Mouse (Mus musculus) ES-E14 (cell line): Measurements from ENCODE around the gene Acaca. TPM values are rescaled to one million over a fixed set of nuclear protein-coding genes. Genes with fewer than 3 reads are reported as not detected.

ENCODE experiments used
- DNase-seq: peaks from one replicate; pipeline ENCODE4 v3.0.0-alpha.2; 2013; ENCODE audit warnings: low read depth, low spot score
- H3K27ac ChIP-seq: 2 replicates; pipeline ENCODE4 v1.5.1; 2012; ENCODE audit warnings: low read depth, mild to moderate bottlenecking, low read length, moderate library complexity, mixed read lengths; ENCODE audit not compliant: poor library complexity, insufficient read depth, severe bottlenecking
- H3K36me3 ChIP-seq: 2 replicates; pipeline ENCODE4 v1.6.1; 2012; ENCODE audit warnings: mild to moderate bottlenecking, low read length, moderate library complexity, mixed read lengths; ENCODE audit not compliant: control insufficient read depth, poor library complexity, insufficient read depth, severe bottlenecking
- H3K4me1 ChIP-seq, 2 experiments: fragments of 150-350 bp in 1 of 2; sonication (generic) in 1 of 2; 2 replicates each; pipeline ENCODE4 v1.6.1; 2012; ENCODE audit warnings: low read length in 2 of 2, mild to moderate bottlenecking in 1 of 2, mixed read lengths in 1 of 2; ENCODE audit not compliant: control insufficient read depth in 2 of 2, insufficient read depth in 2 of 2, poor library complexity in 1 of 2
- H3K4me3 ChIP-seq, 2 experiments: fragments of 150-350 bp in 1 of 2; sonication (generic) in 1 of 2; 2 replicates each; pipeline ENCODE4 v1.5.1; 2012; ENCODE audit warnings: low read length in 2 of 2, low read depth in 1 of 2, mild to moderate bottlenecking in 1 of 2, mixed read lengths in 1 of 2; ENCODE audit not compliant: insufficient read depth in 1 of 2, poor library complexity in 1 of 2, severe bottlenecking in 1 of 2
- H3K9ac ChIP-seq: 2 replicates; pipeline ENCODE4 v1.6.1; 2012; ENCODE audit warnings: low read depth, mild to moderate bottlenecking, low read length, mixed read lengths; ENCODE audit not compliant: poor library complexity, insufficient read depth, severe bottlenecking
- H3K9me3 ChIP-seq: fragments of 150-350 bp; sonication (generic); 2 replicates; pipeline ENCODE4 v1.6.1; 2012; ENCODE audit warnings: low read depth, mild to moderate bottlenecking, low read length; ENCODE audit not compliant: control insufficient read depth, insufficient read depth
- CHD2 ChIP-seq: IDR thresholded peaks from 2 replicates; pipeline ENCODE4 v1.6.1; 2014; ENCODE audit warnings: mild to moderate bottlenecking, low read depth, low read length, inconsistent platforms
- HCFC1 ChIP-seq: IDR thresholded peaks from 2 replicates; pipeline ENCODE4 v1.6.1; 2012; ENCODE audit warnings: low read length, inconsistent platforms, borderline replicate concordance; ENCODE audit not compliant: insufficient read depth
- MAFK ChIP-seq: IDR thresholded peaks from 2 replicates; pipeline ENCODE4 v1.6.1; 2014; ENCODE audit warnings: mild to moderate bottlenecking, low read depth, low read length, inconsistent platforms; ENCODE audit not compliant: insufficient read depth
- ZC3H11A ChIP-seq: IDR thresholded peaks from 2 replicates; pipeline ENCODE4 v1.6.1; 2012; ENCODE audit warnings: low read depth, mild to moderate bottlenecking, inconsistent platforms, low read length, borderline replicate concordance
- ZNF384 ChIP-seq: IDR thresholded peaks from 2 replicates; pipeline ENCODE4 v1.6.1; 2012; ENCODE audit warnings: low read depth, low read length, inconsistent platforms
- in situ Hi-C, 2 experiments: fragments of 600-800 bp; cut with MboI; formaldehyde crosslinking; loops; one replicate each; pipeline ENCODE4 v1.15.1; 2025; ENCODE audit warnings: low sequenced_read_pairs in 2 of 2, inconsistent platforms in 1 of 2; ENCODE audit not compliant: unreplicated experiment in 2 of 2
- total RNA-seq: library from RNA; depleted of rRNA; stranded (reverse); fragments of 300-350 nt; gene quantifications from 2 replicates; pipeline ENCODE4 v1.2.3, GENCODE M21; 2012

The Acaca gene
- total RNA-seq, 1 experiment = 68.0 TPM

- H3K4me1 ChIP-seq = no peaks in the 10 kb centered on the region
Observed at GRCm38 (mm10) chr11:84188530-84188929, 59.1 kb downstream of the Acaca start.

DNA sequence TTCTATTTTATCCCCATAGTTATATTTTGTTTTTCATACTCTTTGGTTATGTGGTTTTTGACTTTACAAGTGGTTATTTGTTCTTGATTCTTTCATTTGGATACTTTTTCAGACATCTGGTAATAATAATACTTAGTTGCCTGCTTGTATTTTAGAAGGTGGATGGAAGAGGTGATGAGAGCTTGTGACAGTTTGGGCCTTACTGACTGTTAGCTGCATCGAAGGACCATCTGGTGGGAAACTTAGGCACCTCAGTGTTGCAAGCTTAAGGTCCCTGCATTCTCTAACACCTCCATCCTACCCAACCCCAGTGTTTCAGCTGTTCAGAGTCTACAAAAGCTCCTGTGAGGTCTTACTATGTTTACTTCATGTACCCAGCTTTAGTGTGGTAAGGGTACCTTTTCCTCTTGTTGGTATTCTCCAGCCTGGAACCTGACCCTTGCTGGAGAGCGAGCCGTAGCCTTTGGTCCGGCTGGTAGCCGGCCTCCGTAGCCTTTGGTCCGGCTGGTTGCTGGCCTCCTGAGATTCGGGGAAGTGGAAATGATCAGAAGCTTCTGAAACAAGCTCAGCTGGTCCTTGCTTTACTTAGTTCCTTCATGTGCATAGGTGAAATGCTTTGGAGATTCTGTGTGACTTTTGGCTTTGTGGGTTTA is 61.2 kb downstream of the Acaca start:
- Histone ChIP-seq H3K9ac (no peak overlapping the region), H3K4me1 (no peaks in the 10 kb centered on the region), H3K4me3 (no peak overlapping the region), H3K36me3 (peaks cover 2% of the 10 kb centered on the region), H3K27ac (no peak overlapping the region), H3K9me3 (no peaks in the 10 kb centered on the region)
- in situ Hi-C loops = no loop called here
- TF ChIP-seq ZNF384 (no peak), CHD2 (no peak), ZC3H11A (no peak), MAFK (no peak), HCFC1 (no peak)
- DNase-seq = no peak

More at GRCm38 (mm10) chr11:84188530-84188929, 59.1 kb downstream of the Acaca start:
- TF ChIP-seq HCFC1 (no peak), CHD2 (no peak), MAFK (no peak), ZC3H11A (no peak), ZNF384 (no peak)
- in situ Hi-C loops = no loop called here
- Histone ChIP-seq H3K27ac (no peak overlapping the region), H3K36me3 (peaks cover 2% of the 10 kb centered on the region; the same call in 1 of the 2 replicates), H3K4me3 (no peak overlapping the region), H3K9me3 (no peaks in the 10 kb centered on the region), H3K9ac (no peak overlapping the region)
- DNase-seq = no peak

DNA sequence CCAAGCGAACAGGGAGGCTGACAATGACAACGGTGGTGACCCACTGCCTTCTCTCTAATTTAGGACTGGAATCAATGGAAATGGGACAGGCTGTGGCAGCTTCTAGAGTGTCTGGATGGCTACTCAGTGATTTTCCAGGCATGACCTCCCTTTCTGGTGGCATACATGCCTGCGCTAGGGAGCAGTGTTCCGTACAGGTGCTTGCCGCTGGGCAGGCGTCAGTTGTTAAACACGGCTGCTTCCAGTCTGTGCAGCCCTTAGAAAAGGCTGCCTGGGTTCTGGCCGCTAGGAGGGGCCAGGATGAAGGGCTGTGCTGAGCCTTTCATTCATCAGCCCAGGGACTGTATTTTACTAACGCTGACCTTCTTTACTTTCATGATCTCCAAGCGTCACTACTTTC is 63.8 kb downstream of the Acaca start:
- no peaks in the 10 kb centered on the region for H3K4me1 ChIP-seq
- peaks cover 2% of the 10 kb centered on the region for H3K36me3 ChIP-seq
- DNase-seq = no peak
- in situ Hi-C loops = no loop called here
- no peak overlapping the region for H3K9ac ChIP-seq
- H3K27ac ChIP-seq = no peak overlapping the region
- H3K9me3 ChIP-seq = no peaks in the 10 kb centered on the region
- TF ChIP-seq MAFK = no peak
- TF ChIP-seq ZC3H11A = no peak
- no peak for TF ChIP-seq CHD2
- TF ChIP-seq ZNF384 = no peak
- TF ChIP-seq HCFC1 = no peak
- H3K4me3 ChIP-seq = no peak overlapping the region

DNA sequence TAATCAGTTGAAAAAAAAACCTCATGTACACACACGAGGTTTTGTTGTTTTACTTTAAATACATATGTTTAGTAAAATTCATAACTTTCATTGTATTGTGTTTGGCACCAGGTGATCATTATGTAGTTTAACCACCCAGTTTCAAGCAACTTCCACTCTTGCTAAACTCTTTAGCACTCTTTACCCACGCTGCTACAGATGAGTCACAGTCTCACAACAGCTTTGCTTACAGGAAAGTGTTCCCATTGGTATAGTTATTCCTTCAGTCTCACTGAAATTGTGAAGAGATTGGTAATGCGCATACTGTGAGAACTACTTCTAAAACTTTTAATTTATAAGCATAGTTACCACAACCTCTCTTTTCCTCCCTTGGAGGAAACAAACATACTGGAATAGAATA is 65.3 kb downstream of the Acaca start:
- Histone ChIP-seq H3K9ac (no peak overlapping the region), H3K4me3 (no peak overlapping the region), H3K27ac (no peak overlapping the region), H3K9me3 (no peaks in the 10 kb centered on the region), H3K36me3 (peaks cover 2% of the 10 kb centered on the region), H3K4me1 (no peaks in the 10 kb centered on the region)
- DNase-seq = no peak
- in situ Hi-C loops = no loop called here
- TF ChIP-seq ZC3H11A = no peak
- TF ChIP-seq MAFK = no peak
- TF ChIP-seq CHD2 = no peak
- TF ChIP-seq ZNF384 = no peak
- no peak for TF ChIP-seq HCFC1
